Mouse (Mus musculus): ENCODE data around the gene Dtnbp1. TPM values are rescaled to one million over a fixed set of nuclear protein-coding genes. Genes with fewer than 3 reads are reported as not detected.
A peak's percentile ranks its signal among the peaks of the same experiment; 100 is the strongest.

Gene Dtnbp1
- polyA plus RNA-seq, 1 experiment from 2014 or later = 93.0 TPM

- TF ChIP-seq CTCF (IDR thresholded peaks at IDR 0.05; ENCODE audit: low read depth) = no peak
- H3K4me3 ChIP-seq (replicated peaks; ENCODE audit: low read depth, low read length) = no peak overlapping the region
- 85% methylated on average over 5 of the region's 5 CpGs for WGBS
Observed at GRCm38 (mm10) chr13:44996339-44996738, 5.6 kb downstream of the Dtnbp1 start.

GRCm38 (mm10) chr13:44992550-44993205, 9.3 kb downstream of the Dtnbp1 start:
- Histone ChIP-seq H3K4me2 (ENCODE audit: low read length) (no peak overlapping the region), H3K27ac (no peak overlapping the region), H3K36me3 (ENCODE audit: insufficient read depth, low read length) (no peaks in the 10 kb centered on the region; the same call in 1 of the 2 replicates), H3K4me1 (replicated peaks; ENCODE audit: insufficient read depth, low read length) (no peaks in the 10 kb centered on the region), H3K27me3 (ENCODE audit: insufficient read depth, low read length) (no peaks in the 10 kb centered on the region), H3K9ac (ENCODE audit: low read depth, low read length) (no peak overlapping the region), H3K4me3 (replicated peaks; ENCODE audit: low read depth, low read length) (no peak overlapping the region), H3K9me3 (replicated peaks; ENCODE audit: low read length) (no peaks in the 10 kb centered on the region)
- 81% methylated on average over 10 of the region's 10 CpGs for WGBS
- ATAC-seq (replicated peaks; ENCODE audit: low FRiP score, low read depth) (no peak), DNase-seq (ENCODE audit: low spot score) (no peak)
- TF ChIP-seq CTCF (IDR thresholded peaks at IDR 0.05; ENCODE audit: low read depth) = no peak

More at GRCm38 (mm10) chr13:44996339-44996738, 5.6 kb downstream of the Dtnbp1 start:
- Histone ChIP-seq H3K4me2 (ENCODE audit: low read length) (no peak overlapping the region), H3K27ac (no peak overlapping the region), H3K9me3 (replicated peaks; ENCODE audit: low read length) (no peaks in the 10 kb centered on the region), H3K36me3 (ENCODE audit: insufficient read depth, low read length) (no peaks in the 10 kb centered on the region), H3K27me3 (ENCODE audit: insufficient read depth, low read length) (no peaks in the 10 kb centered on the region), H3K4me1 (replicated peaks; ENCODE audit: insufficient read depth, low read length) (no peaks in the 10 kb centered on the region; the same call in 1 of the 2 replicates), H3K9ac (ENCODE audit: low read depth, low read length) (no peak overlapping the region)
- DNase-seq (ENCODE audit: low spot score) = no peak
- no peak for ATAC-seq (replicated peaks; ENCODE audit: low FRiP score, low read depth)

GRCm38 (mm10) chr13:44991936-44992335, 10.0 kb downstream of the Dtnbp1 start:
- Histone ChIP-seq H3K4me1 (replicated peaks; ENCODE audit: insufficient read depth, low read length) (no peaks in the 10 kb centered on the region), H3K9me3 (replicated peaks; ENCODE audit: low read length) (no peaks in the 10 kb centered on the region), H3K4me2 (ENCODE audit: low read length) (no peak overlapping the region), H3K27ac (no peak overlapping the region), H3K4me3 (replicated peaks; ENCODE audit: low read depth, low read length) (no peak overlapping the region), H3K27me3 (ENCODE audit: insufficient read depth, low read length) (no peaks in the 10 kb centered on the region), H3K9ac (ENCODE audit: low read depth, low read length) (no peak overlapping the region), H3K36me3 (ENCODE audit: insufficient read depth, low read length) (no peaks in the 10 kb centered on the region; the same call in 1 of the 2 replicates)
- DNase-seq (ENCODE audit: low spot score) (no peak), ATAC-seq (replicated peaks; ENCODE audit: low FRiP score, low read depth) (no peak)
- no peak for TF ChIP-seq CTCF (IDR thresholded peaks at IDR 0.05; ENCODE audit: low read depth)
- WGBS = 84% methylated on average over 4 of the region's 4 CpGs

- peak overlapping the region; percentile 26; the same call in 1 of the 2 replicates for H3K27ac ChIP-seq
- no peak overlapping the region for H3K4me3 ChIP-seq (replicated peaks; ENCODE audit: low read depth, low read length)
- ATAC-seq (replicated peaks; ENCODE audit: low FRiP score, low read depth) = peak; percentile 40; the same call in 1 of the 2 replicates
- no peaks in the 10 kb centered on the region for H3K27me3 ChIP-seq (ENCODE audit: insufficient read depth, low read length)
- no peaks in the 10 kb centered on the region for H3K4me1 ChIP-seq (replicated peaks; ENCODE audit: insufficient read depth, low read length)
- no peak overlapping the region for H3K4me2 ChIP-seq (ENCODE audit: low read length)
- no peaks in the 10 kb centered on the region for H3K9me3 ChIP-seq (replicated peaks; ENCODE audit: low read length)
- no peak for DNase-seq (ENCODE audit: low spot score)
- no peaks in the 10 kb centered on the region; the same call in 1 of the 2 replicates for H3K36me3 ChIP-seq (ENCODE audit: insufficient read depth, low read length)
- no peak for TF ChIP-seq CTCF (IDR thresholded peaks at IDR 0.05; ENCODE audit: low read depth)
- no peak overlapping the region for H3K9ac ChIP-seq (ENCODE audit: low read depth, low read length)
- 79% methylated on average over 7 of the region's 7 CpGs for WGBS
Observed at GRCm38 (mm10) chr13:44990073-44990682, 11.8 kb downstream of the Dtnbp1 start.

- H3K4me1 ChIP-seq (replicated peaks; ENCODE audit: insufficient read depth, low read length) = no peaks in the 10 kb centered on the region
- H3K4me3 ChIP-seq (replicated peaks; ENCODE audit: low read depth, low read length) = no peak overlapping the region
- H3K9ac ChIP-seq (ENCODE audit: low read depth, low read length) = no peak overlapping the region
- DNase-seq (ENCODE audit: low spot score) (no peak), ATAC-seq (replicated peaks; ENCODE audit: low FRiP score, low read depth) (no peak)
- no peak for TF ChIP-seq CTCF (IDR thresholded peaks at IDR 0.05; ENCODE audit: low read depth)
- H3K36me3 ChIP-seq (ENCODE audit: insufficient read depth, low read length) = no peaks in the 10 kb centered on the region; the same call in 1 of the 2 replicates
- no peak overlapping the region for H3K4me2 ChIP-seq (ENCODE audit: low read length)
- no peaks in the 10 kb centered on the region for H3K27me3 ChIP-seq (ENCODE audit: insufficient read depth, low read length)
- no peak overlapping the region for H3K27ac ChIP-seq
- WGBS = 47% methylated on average over 2 of the region's 2 CpGs
- no peaks in the 10 kb centered on the region for H3K9me3 ChIP-seq (replicated peaks; ENCODE audit: low read length)
Observed at GRCm38 (mm10) chr13:44986352-44986751, 15.6 kb downstream of the Dtnbp1 start.

GRCm38 (mm10) chr13:44985321-44985720, 16.6 kb downstream of the Dtnbp1 start:
- Histone ChIP-seq H3K27ac (no peak overlapping the region), H3K9ac (ENCODE audit: low read depth, low read length) (no peak overlapping the region), H3K4me3 (replicated peaks; ENCODE audit: low read depth, low read length) (no peak overlapping the region), H3K27me3 (ENCODE audit: insufficient read depth, low read length) (no peaks in the 10 kb centered on the region), H3K9me3 (replicated peaks; ENCODE audit: low read length) (no peaks in the 10 kb centered on the region), H3K4me2 (ENCODE audit: low read length) (no peak overlapping the region), H3K4me1 (replicated peaks; ENCODE audit: insufficient read depth, low read length) (no peaks in the 10 kb centered on the region), H3K36me3 (ENCODE audit: insufficient read depth, low read length) (no peaks in the 10 kb centered on the region; the same call in 1 of the 2 replicates)
- WGBS = 67% methylated on average over 2 of the region's 2 CpGs
- DNase-seq (ENCODE audit: low spot score) (no peak), ATAC-seq (replicated peaks; ENCODE audit: low FRiP score, low read depth) (no peak)
- no peak for TF ChIP-seq CTCF (IDR thresholded peaks at IDR 0.05; ENCODE audit: low read depth)
